Mouse (Mus musculus) heart, embryonic 14.5 days (tissue): Measurements from ENCODE around the gene Patj. TPM values are rescaled to one million over a fixed set of nuclear protein-coding genes. Genes with fewer than 3 reads are reported as not detected.
"Not testable (repeated sequence)": the region's sequence is repeated elsewhere in the genome, so short reads cannot be mapped to it uniquely, and the experiment has no call there.

Source experiments
- ATAC-seq: fragments of 200-750 bp; cut with Nextera tagmentation; 2 replicates; pipeline ENCODE4 v1.8.0; 2017; ENCODE audit warnings: low read depth, moderate TSS enrichment; ENCODE audit not compliant: insufficient number of reproducible peaks, insufficient read depth, low FRiP score
- H3K27ac ChIP-seq, 2 experiments: fragments of 200-500 bp in 1 of 2; fragments of 300-500 bp in 1 of 2; sonication (generic) in 1 of 2; replicated peaks in 1 of 2; 2 replicates each; pipeline ENCODE4 v1.5.1; 2012 to 2014; ENCODE audit warnings: low read depth in 2 of 2, low read length in 2 of 2, control low read depth in 1 of 2, mild to moderate bottlenecking in 1 of 2, mixed read lengths in 1 of 2; ENCODE audit not compliant: control insufficient read depth in 1 of 2, insufficient read depth in 1 of 2
- H3K27me3 ChIP-seq: fragments of 300-500 bp; sonication (generic); 2 replicates; pipeline ENCODE4 v1.6.1; 2014; ENCODE audit warnings: mild to moderate bottlenecking, low read length, control low read depth; ENCODE audit not compliant: control insufficient read depth, insufficient read depth
- H3K36me3 ChIP-seq: fragments of 300-500 bp; sonication (generic); 2 replicates; pipeline ENCODE4 v1.6.1; 2014; ENCODE audit warnings: mild to moderate bottlenecking, control low read depth, low read length, mixed read lengths; ENCODE audit not compliant: control insufficient read depth, insufficient read depth
- H3K4me1 ChIP-seq, 2 experiments: fragments of 200-500 bp in 1 of 2; fragments of 300-500 bp in 1 of 2; sonication (generic) in 1 of 2; 2 replicates each; pipeline ENCODE4 v1.6.1; 2012 to 2014; ENCODE audit warnings: low read length in 2 of 2, control low read depth in 1 of 2, mixed read lengths in 1 of 2; ENCODE audit not compliant: control insufficient read depth in 2 of 2, insufficient read depth in 2 of 2
- H3K4me2 ChIP-seq: fragments of 300-500 bp; sonication (generic); 2 replicates; pipeline ENCODE4 v1.6.1; 2014; ENCODE audit warnings: mild to moderate bottlenecking, low read length
- H3K4me3 ChIP-seq, 2 experiments: fragments of 200-500 bp in 1 of 2; fragments of 300-500 bp in 1 of 2; sonication (generic) in 1 of 2; 2 replicates each; pipeline ENCODE4 v1.5.1; 2012 to 2014; ENCODE audit warnings: low read length in 2 of 2, mild to moderate bottlenecking in 2 of 2, control low read depth in 1 of 2, low read depth in 1 of 2, moderate library complexity in 1 of 2; ENCODE audit not compliant: control insufficient read depth in 1 of 2, insufficient read depth in 1 of 2
- H3K9ac ChIP-seq: fragments of 300-500 bp; sonication (generic); 2 replicates; pipeline ENCODE4 v1.6.1; 2014; ENCODE audit warnings: mild to moderate bottlenecking, low read length
- H3K9me3 ChIP-seq: fragments of 300-500 bp; sonication (generic); 2 replicates; pipeline ENCODE4 v1.6.1; 2016; ENCODE audit warnings: low read length, control low read depth; ENCODE audit not compliant: control insufficient read depth
- WGBS: fragments of 180-500 bp; shearing (Covaris S2); extraction: QIAGEN DNeasy Blood & Tissue Kit; methylation state at CpG from one replicate; pipeline ENCODE4 v1.1.7; 2014; 5-methylcytosine and 5-hydroxymethylcytosine counted together
- polyA plus RNA-seq: library from polyadenylated mRNA; unstranded; fragments of >200 nt; fragmentation: Nextera tagmentation; extraction: Ambion mirVana; gene quantifications from 2 replicates; pipeline ENCODE4 v1.2.1, GENCODE M21; 2014

The Patj gene
- polyA plus RNA-seq, 1 experiment from 2014 or later = 11.2 TPM

- no peak overlapping the region for H3K9ac ChIP-seq
- H3K9me3 ChIP-seq = no peaks in the 10 kb centered on the region
- ATAC-seq = no peak
- H3K27ac ChIP-seq = no peak overlapping the region
- no peaks in the 10 kb centered on the region for H3K36me3 ChIP-seq
- H3K4me1 ChIP-seq = no peaks in the 10 kb centered on the region
- H3K4me3 ChIP-seq = no peak overlapping the region
- WGBS = 93% methylated on average over 8 of the region's 8 CpGs
- no peaks in the 10 kb centered on the region for H3K27me3 ChIP-seq
- no peak overlapping the region for H3K4me2 ChIP-seq
Observed at GRCm38 (mm10) chr4:98710891-98711290, 315.3 kb downstream of the Patj start.

GRCm38 (mm10) chr4:98717735-98718546 is 322.4 kb downstream of the Patj start:
- Histone ChIP-seq H3K36me3 (no peaks in the 10 kb centered on the region), H3K27ac (no peak overlapping the region), H3K4me2 (no peak overlapping the region), H3K4me3 (no peak overlapping the region), H3K27me3 (no peaks in the 10 kb centered on the region), H3K9ac (no peak overlapping the region), H3K4me1 (no peaks in the 10 kb centered on the region), H3K9me3 (no peaks in the 10 kb centered on the region)
- ATAC-seq = no peak
- 84% methylated on average over 17 of the region's 17 CpGs for WGBS

GRCm38 (mm10) chr4:98718547-98718917 is 322.9 kb downstream of the Patj start:
- no peak overlapping the region for H3K27ac ChIP-seq
- H3K4me3 ChIP-seq = no peak overlapping the region
- ATAC-seq = no peak
- H3K27me3 ChIP-seq = no peaks in the 10 kb centered on the region
- H3K9me3 ChIP-seq = no peaks in the 10 kb centered on the region
- H3K4me1 ChIP-seq = no peaks in the 10 kb centered on the region
- no peaks in the 10 kb centered on the region for H3K36me3 ChIP-seq
- H3K4me2 ChIP-seq = no peak overlapping the region
- H3K9ac ChIP-seq = no peak overlapping the region
- 77% methylated on average over 10 of the region's 10 CpGs for WGBS

- Histone ChIP-seq H3K4me3 (no peak overlapping the region), H3K27ac (no peak overlapping the region), H3K4me2 (no peak overlapping the region), H3K4me1 (peaks cover 5% of the 10 kb centered on the region in 2 experiments; a peak in 3 of 4 replicates), H3K27me3 (peaks cover 10% of the 10 kb centered on the region; the same call in 1 of the 2 replicates), H3K36me3 (no peaks in the 10 kb centered on the region), H3K9ac (no peak overlapping the region), H3K9me3 (no peaks in the 10 kb centered on the region)
- 10% methylated on average over 8 of the region's 8 CpGs for WGBS
- no peak for ATAC-seq
Observed at GRCm38 (mm10) chr4:98722454-98722853, 326.9 kb downstream of the Patj start.

GRCm38 (mm10) chr4:98724682-98725081 is 329.1 kb downstream of the Patj start:
- 97% methylated on average over 1 of the region's 1 CpGs for WGBS

GRCm38 (mm10) chr4:98725439-98725838 is 329.9 kb downstream of the Patj start:
- H3K4me3 ChIP-seq = no peak overlapping the region
- peaks cover 15% of the 10 kb centered on the region for H3K27me3 ChIP-seq
- H3K36me3 ChIP-seq = no peaks in the 10 kb centered on the region
- H3K9me3 ChIP-seq = no peaks in the 10 kb centered on the region
- peaks cover 8 to 16% of the 10 kb centered on the region in 2 experiments for H3K4me1 ChIP-seq
- ATAC-seq = no peak
- no peak overlapping the region for H3K4me2 ChIP-seq
- H3K9ac ChIP-seq = no peak overlapping the region
- WGBS = 36% methylated on average over 4 of the region's 4 CpGs
- H3K27ac ChIP-seq = no peak overlapping the region

More at GRCm38 (mm10) chr4:98724682-98725081, 329.1 kb downstream of the Patj start:
- not testable (repeated sequence) for H3K9ac ChIP-seq, H3K4me2 ChIP-seq, ATAC-seq, H3K9me3 ChIP-seq, H3K27ac ChIP-seq, H3K4me3 ChIP-seq, H3K36me3 ChIP-seq
- Histone ChIP-seq H3K27me3 (peaks cover 15% of the 10 kb centered on the region), H3K4me1 (peaks cover 8 to 16% of the 10 kb centered on the region in 2 experiments)

GRCm38 (mm10) chr4:98726590-98727237 is 331.1 kb downstream of the Patj start, which contains the start of gene L1td1:
L1td1 (plus strand) TSS chr4:98726734.
- peak within 1 kb of the TSS; percentile 76 for H3K4me2 ChIP-seq
- peak within 1 kb of the TSS; percentile 48; the same call in 1 of the 2 replicates for H3K9ac ChIP-seq
- peaks cover 8 to 16% of the 10 kb centered on the region in 2 experiments for H3K4me1 ChIP-seq
- peaks cover 15% of the 10 kb centered on the region for H3K27me3 ChIP-seq
- H3K4me3 ChIP-seq = peak within 1 kb of the TSS; percentile 32 to 38
- H3K9me3 ChIP-seq = no peaks in the 10 kb centered on the region
- no peaks in the 10 kb centered on the region for H3K36me3 ChIP-seq
- WGBS = 5% methylated on average over 29 of the region's 29 CpGs
- ATAC-seq = no peak; the same call in 1 of the 2 replicates
- H3K27ac ChIP-seq = no peak within 1 kb of the TSS
